Mouse (Mus musculus): Measurements from ENCODE around the gene Dvl2. TPM values are rescaled to one million over a fixed set of nuclear protein-coding genes. Genes with fewer than 3 reads are reported as not detected.
"Not testable (repeated sequence)": the region's sequence is repeated elsewhere in the genome, so short reads cannot be mapped to it uniquely, and the experiment has no call there.

The Dvl2 gene
- 22.1 and 23.3 TPM in 2 replicates for polyA plus RNA-seq (2014; fragmentation: Nextera tagmentation; extraction: Ambion mirVana)

DNA sequence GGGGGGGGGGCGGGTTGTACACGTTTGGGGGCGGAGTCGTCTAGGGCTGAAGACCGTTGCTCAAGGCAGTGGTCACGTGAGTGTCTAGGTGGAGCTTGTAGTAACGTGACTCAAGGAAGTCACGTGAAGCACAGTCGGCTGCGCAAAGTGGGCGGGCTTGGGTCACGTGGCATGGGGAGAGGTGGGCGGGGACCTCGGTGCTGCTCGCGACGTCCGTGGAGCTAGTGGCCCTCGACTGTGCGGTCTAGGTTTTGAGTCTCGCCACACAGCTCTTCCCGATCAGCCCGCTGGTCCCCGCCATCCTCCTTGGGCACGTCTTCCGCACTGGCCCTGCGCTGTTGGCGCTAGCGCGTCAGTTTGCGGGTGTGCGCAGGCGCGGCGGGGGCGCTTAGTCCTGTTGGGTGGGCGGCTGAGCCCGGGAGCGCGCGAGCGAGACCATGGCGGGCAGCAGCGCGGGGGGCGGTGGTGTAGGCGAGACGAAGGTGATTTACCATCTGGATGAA lies at the start of gene Dvl2:
TSS of gene Dvl2 (plus strand) at position 200 of the 503 bp plus-strand sequence.
- 0% methylated on average over 47 of the region's 48 CpGs for WGBS
- peak; percentile 24 for ATAC-seq (replicated peaks; ENCODE audit: low FRiP score)
- peak within 1 kb of the TSS; percentile 77 for H3K4me3 ChIP-seq (ENCODE audit: low read depth, low read length)
- no peaks in the 10 kb centered on the region for H3K27me3 ChIP-seq (replicated peaks; ENCODE audit: control insufficient read depth, insufficient read depth, low read length)
- H3K27ac ChIP-seq (ENCODE audit: low read depth, low read length), result peak within 1 kb of the TSS; percentile 90
- H3K9me3 ChIP-seq (ENCODE audit: control insufficient read depth, low read length), result no peaks in the 10 kb centered on the region
- peaks cover 20% of the 10 kb centered on the region for H3K36me3 ChIP-seq (ENCODE audit: control insufficient read depth, insufficient read depth, low read length)
- DNase-seq (ENCODE audit: low spot score), result peak; percentile 93
- peaks cover 25% of the 10 kb centered on the region for H3K4me1 ChIP-seq (replicated peaks; ENCODE audit: control insufficient read depth, insufficient read depth, low read length)
- H3K9ac ChIP-seq (ENCODE audit: low read depth, low read length), result peak within 1 kb of the TSS; percentile 74
- peak within 1 kb of the TSS; percentile 81 for H3K4me2 ChIP-seq

DNA sequence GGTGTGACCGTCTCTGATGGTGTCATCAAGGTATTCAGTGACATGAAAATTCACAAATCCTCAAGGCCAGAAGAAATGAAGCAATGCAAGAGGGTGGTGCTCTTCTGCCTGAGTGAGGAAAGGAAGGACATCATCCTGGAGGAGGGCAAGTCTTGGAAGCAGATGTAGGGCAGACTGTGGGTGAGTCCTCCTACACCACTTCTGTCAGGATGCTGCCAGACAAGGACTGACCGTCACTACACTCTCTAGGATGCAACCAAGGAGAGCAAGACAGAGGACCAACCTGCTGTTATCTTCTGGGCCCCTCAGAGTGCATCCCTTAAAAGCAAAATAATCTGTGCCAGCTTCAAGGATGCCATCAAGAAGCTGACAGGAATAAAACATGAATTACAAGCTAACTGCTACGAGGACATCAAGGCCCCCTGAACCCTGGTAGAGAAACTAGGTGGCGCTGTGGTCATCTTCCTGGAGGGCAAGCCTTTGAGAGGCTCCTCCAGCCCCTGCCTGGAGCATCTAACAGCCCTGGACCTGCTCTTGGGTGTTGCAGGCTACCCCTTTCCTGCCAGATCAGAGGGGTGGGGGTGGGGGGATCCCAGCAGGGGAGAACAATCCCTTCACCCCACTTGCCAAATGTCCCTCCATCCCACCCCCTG lies 49.5 kb upstream of the Dvl2 start:
- DNase-seq (ENCODE audit: low spot score), result no peak
- peaks cover 11% of the 10 kb centered on the region; the same call in 1 of the 2 replicates for H3K27me3 ChIP-seq (replicated peaks; ENCODE audit: control insufficient read depth, insufficient read depth, low read length)
- WGBS, result 45% methylated on average over 4 of the region's 4 CpGs

DNA sequence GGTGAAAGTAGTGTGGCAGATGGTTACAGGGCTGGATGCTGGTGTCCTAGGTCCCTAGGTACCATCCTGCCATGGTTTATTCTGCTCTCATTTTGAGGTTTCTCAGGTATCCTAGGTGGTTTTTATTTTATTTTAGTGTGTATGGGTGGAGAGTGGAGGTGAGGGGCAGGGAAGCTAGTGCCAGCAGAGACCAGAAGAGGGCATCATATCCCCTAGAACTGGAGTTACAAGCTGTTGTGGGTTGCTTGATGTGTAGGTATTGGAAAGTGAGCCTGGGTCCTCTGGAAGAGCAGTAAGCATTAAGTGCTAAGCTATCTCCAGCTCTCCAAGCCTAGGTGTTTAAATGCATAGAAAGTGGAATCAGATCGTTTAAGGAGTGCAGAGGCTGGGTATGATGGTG lies 48.1 kb upstream of the Dvl2 start:
- DNase-seq (ENCODE audit: low spot score), result no peak
- H3K4me1 ChIP-seq (replicated peaks; ENCODE audit: control insufficient read depth, insufficient read depth, low read length), result peaks cover 12% of the 10 kb centered on the region
- 47% methylated on average over 1 of the region's 1 CpGs for WGBS
- H3K27ac ChIP-seq (ENCODE audit: low read depth, low read length), result no peak overlapping the region
- H3K27me3 ChIP-seq (replicated peaks; ENCODE audit: control insufficient read depth, insufficient read depth, low read length), result peaks cover 8% of the 10 kb centered on the region; the same call in 1 of the 2 replicates
- H3K4me3 ChIP-seq (ENCODE audit: low read depth, low read length), result no peak overlapping the region
- ATAC-seq (replicated peaks; ENCODE audit: low FRiP score), result no peak
- no peaks in the 10 kb centered on the region for H3K36me3 ChIP-seq (ENCODE audit: control insufficient read depth, insufficient read depth, low read length)
- H3K9me3 ChIP-seq (ENCODE audit: control insufficient read depth, low read length), result no peaks in the 10 kb centered on the region
- no peak overlapping the region for H3K4me2 ChIP-seq
- H3K9ac ChIP-seq (ENCODE audit: low read depth, low read length), result no peak overlapping the region

More for the DNA sequence above, 49.5 kb upstream of the Dvl2 start:
- H3K27ac ChIP-seq (ENCODE audit: low read depth, low read length), result no peak overlapping the region
- H3K4me3 ChIP-seq (ENCODE audit: low read depth, low read length), result no peak overlapping the region
- peaks cover 23% of the 10 kb centered on the region for H3K4me1 ChIP-seq (replicated peaks; ENCODE audit: control insufficient read depth, insufficient read depth, low read length)
- no peak overlapping the region for H3K9ac ChIP-seq (ENCODE audit: low read depth, low read length)
- no peaks in the 10 kb centered on the region for H3K36me3 ChIP-seq (ENCODE audit: control insufficient read depth, insufficient read depth, low read length)
- no peak overlapping the region for H3K4me2 ChIP-seq
- no peaks in the 10 kb centered on the region for H3K9me3 ChIP-seq (ENCODE audit: control insufficient read depth, low read length)
- ATAC-seq (replicated peaks; ENCODE audit: low FRiP score), result no peak

DNA sequence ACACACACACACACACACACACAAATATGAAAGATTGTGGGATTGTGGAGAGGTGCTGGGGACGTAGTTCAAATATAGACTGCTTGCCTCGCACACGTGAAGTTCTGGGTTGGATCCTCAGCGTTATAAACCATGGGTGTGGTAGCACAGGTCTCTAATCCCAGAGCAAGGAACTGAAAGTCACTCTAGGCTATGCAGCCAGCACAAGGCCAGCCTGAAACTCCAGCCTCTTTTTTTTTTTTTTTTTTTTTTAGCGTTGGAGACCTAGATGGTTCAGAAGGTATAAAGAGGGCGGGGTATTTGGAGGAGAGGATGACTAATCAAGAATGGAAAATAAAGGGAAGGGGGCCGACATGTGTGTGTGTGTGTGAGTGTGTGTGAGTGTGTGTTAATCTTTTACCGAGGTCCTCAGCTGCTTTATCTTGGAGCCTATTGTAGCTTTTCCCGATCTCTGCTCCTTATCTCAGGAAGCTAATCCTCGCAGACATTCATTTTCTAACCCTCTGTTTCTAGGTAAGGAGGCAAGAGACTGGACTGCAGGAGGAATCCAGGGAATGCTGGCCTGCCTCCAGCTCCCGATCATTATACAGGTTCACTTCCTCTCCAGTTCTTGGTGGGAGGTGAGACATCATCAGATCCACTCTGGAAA lies 47.0 kb upstream of the Dvl2 start:
- Histone ChIP-seq H3K27me3 (replicated peaks; ENCODE audit: control insufficient read depth, insufficient read depth, low read length) (peaks cover 8% of the 10 kb centered on the region; the same call in 1 of the 2 replicates), H3K9ac (ENCODE audit: low read depth, low read length) (no peak overlapping the region), H3K4me3 (ENCODE audit: low read depth, low read length) (no peak overlapping the region), H3K4me2 (no peak overlapping the region), H3K27ac (ENCODE audit: low read depth, low read length) (no peak overlapping the region), H3K4me1 (replicated peaks; ENCODE audit: control insufficient read depth, insufficient read depth, low read length) (peaks cover 4% of the 10 kb centered on the region), H3K9me3 (ENCODE audit: control insufficient read depth, low read length) (no peaks in the 10 kb centered on the region), H3K36me3 (ENCODE audit: control insufficient read depth, insufficient read depth, low read length) (no peaks in the 10 kb centered on the region)
- ATAC-seq (replicated peaks; ENCODE audit: low FRiP score) (no peak), DNase-seq (ENCODE audit: low spot score) (no peak)
- WGBS, result 39% methylated on average over 11 of the region's 11 CpGs

DNA sequence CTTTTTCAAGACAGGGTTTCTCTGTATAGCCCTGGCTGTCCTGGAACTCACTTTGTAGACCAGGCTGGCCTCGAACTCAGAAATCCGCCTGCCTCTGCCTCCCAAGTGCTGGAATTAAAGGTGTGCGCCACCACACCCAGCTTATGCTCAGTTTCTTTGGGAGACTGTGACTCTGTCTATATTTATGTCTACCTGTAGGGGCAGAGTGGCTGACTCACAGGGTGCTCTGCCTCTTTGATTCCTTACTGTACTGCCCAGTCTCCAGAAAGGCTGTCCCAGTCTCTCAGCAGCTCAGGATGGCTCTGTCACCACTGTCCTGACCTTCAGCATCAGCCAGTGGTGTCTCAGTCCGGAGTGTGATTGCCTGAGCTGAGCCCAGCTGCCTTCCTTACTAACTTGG lies 44.8 kb upstream of the Dvl2 start:
- H3K9ac ChIP-seq (ENCODE audit: low read depth, low read length); ATAC-seq (replicated peaks; ENCODE audit: low FRiP score); H3K36me3 ChIP-seq (ENCODE audit: control insufficient read depth, insufficient read depth, low read length); H3K4me2 ChIP-seq; H3K4me1 ChIP-seq (replicated peaks; ENCODE audit: control insufficient read depth, insufficient read depth, low read length); H3K27ac ChIP-seq (ENCODE audit: low read depth, low read length); DNase-seq (ENCODE audit: low spot score); H3K4me3 ChIP-seq (ENCODE audit: low read depth, low read length); H3K27me3 ChIP-seq (replicated peaks; ENCODE audit: control insufficient read depth, insufficient read depth, low read length); H3K9me3 ChIP-seq (ENCODE audit: control insufficient read depth, low read length): not testable (repeated sequence)
- WGBS, result 70% methylated on average over 4 of the region's 4 CpGs

DNA sequence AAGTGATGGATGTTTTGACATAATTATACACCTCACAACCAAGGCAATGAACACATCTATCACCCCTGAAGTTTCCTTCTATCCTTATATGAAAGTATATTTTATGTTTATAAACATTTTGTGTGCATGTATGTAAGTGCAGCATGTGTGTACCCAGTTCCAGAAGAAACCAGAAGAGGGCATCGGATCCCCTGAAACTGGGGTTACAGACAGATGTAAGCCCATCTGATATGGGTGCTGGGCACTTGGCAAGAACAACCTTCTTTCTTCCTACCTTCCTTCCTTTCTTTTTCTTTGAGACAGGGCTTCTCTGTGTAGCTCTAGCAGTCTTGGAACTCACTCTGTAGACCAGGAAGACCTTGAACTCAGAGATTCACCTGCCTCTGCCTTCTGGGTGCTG lies 44.2 kb upstream of the Dvl2 start:
- DNase-seq (ENCODE audit: low spot score) (no peak), ATAC-seq (replicated peaks; ENCODE audit: low FRiP score) (no peak)
- no peak overlapping the region for H3K4me3 ChIP-seq (ENCODE audit: low read depth, low read length)
- WGBS, result 59% methylated on average over 1 of the region's 1 CpGs
- no peak overlapping the region for H3K9ac ChIP-seq (ENCODE audit: low read depth, low read length)
- no peak overlapping the region for H3K4me2 ChIP-seq
- H3K27ac ChIP-seq (ENCODE audit: low read depth, low read length), result no peak overlapping the region
- no peaks in the 10 kb centered on the region for H3K9me3 ChIP-seq (ENCODE audit: control insufficient read depth, low read length)
- H3K27me3 ChIP-seq (replicated peaks; ENCODE audit: control insufficient read depth, insufficient read depth, low read length), result peaks cover 4% of the 10 kb centered on the region; the same call in 1 of the 2 replicates
- H3K36me3 ChIP-seq (ENCODE audit: control insufficient read depth, insufficient read depth, low read length), result no peaks in the 10 kb centered on the region
- H3K4me1 ChIP-seq (replicated peaks; ENCODE audit: control insufficient read depth, insufficient read depth, low read length), result no peaks in the 10 kb centered on the region

DNA sequence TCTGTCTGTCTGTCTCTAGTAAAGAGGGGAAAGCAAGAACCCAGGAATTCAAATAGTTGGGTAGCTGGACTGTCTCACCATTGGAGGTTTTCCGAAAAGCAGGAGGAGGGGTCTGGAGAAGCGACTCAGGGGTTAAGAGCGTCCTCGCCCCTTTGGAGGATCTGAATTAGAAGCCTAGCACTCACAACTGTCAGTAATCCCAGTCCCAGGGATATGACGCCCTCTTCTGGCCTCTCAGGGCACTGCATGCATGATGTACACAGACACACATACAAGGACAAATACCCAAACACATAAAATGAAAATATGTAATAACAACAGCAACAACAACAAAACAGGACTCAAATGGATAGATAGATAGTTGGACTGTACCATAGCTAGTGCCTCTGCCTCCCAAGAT lies 39.8 kb upstream of the Dvl2 start:
- Histone ChIP-seq H3K27me3 (replicated peaks; ENCODE audit: control insufficient read depth, insufficient read depth, low read length) (peaks cover 41% of the 10 kb centered on the region), H3K36me3 (ENCODE audit: control insufficient read depth, insufficient read depth, low read length) (no peaks in the 10 kb centered on the region), H3K9ac (ENCODE audit: low read depth, low read length) (no peak overlapping the region), H3K27ac (ENCODE audit: low read depth, low read length) (no peak overlapping the region), H3K4me3 (ENCODE audit: low read depth, low read length) (no peak overlapping the region), H3K9me3 (ENCODE audit: control insufficient read depth, low read length) (no peaks in the 10 kb centered on the region), H3K4me2 (no peak overlapping the region), H3K4me1 (replicated peaks; ENCODE audit: control insufficient read depth, insufficient read depth, low read length) (peaks cover 5% of the 10 kb centered on the region)
- no peak for DNase-seq (ENCODE audit: low spot score)
- 30% methylated on average over 5 of the region's 5 CpGs for WGBS
- ATAC-seq (replicated peaks; ENCODE audit: low FRiP score), result no peak

DNA sequence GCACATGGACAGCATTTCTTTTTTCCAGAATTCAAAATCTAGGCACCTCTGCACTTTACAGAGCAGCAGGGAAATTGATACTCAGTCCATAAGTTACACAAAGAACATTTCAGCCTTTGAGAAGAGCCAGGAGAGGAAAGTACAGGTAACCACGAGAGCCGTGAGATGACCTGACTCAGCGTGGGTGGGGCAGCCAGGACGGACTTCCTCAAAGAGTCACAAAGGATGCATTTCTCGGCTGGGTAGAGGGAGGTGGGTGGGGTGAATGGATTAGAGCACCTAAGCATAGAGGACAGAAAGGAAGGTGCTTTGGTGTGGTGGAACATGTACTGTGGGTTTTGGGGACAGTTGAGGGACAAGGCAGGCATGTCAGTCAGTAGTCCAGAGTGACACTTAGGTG lies 38.6 kb upstream of the Dvl2 start:
- H3K36me3 ChIP-seq (ENCODE audit: control insufficient read depth, insufficient read depth, low read length), result no peaks in the 10 kb centered on the region
- no peak overlapping the region for H3K4me3 ChIP-seq (ENCODE audit: low read depth, low read length)
- 27% methylated on average over 5 of the region's 5 CpGs for WGBS
- H3K27me3 ChIP-seq (replicated peaks; ENCODE audit: control insufficient read depth, insufficient read depth, low read length), result peaks cover 53% of the 10 kb centered on the region
- no peak overlapping the region for H3K27ac ChIP-seq (ENCODE audit: low read depth, low read length)
- no peak overlapping the region for H3K4me2 ChIP-seq
- H3K4me1 ChIP-seq (replicated peaks; ENCODE audit: control insufficient read depth, insufficient read depth, low read length), result peaks cover 18% of the 10 kb centered on the region
- H3K9ac ChIP-seq (ENCODE audit: low read depth, low read length), result no peak overlapping the region
- ATAC-seq (replicated peaks; ENCODE audit: low FRiP score), result no peak
- H3K9me3 ChIP-seq (ENCODE audit: control insufficient read depth, low read length), result no peaks in the 10 kb centered on the region
- DNase-seq (ENCODE audit: low spot score), result no peak
